Mouse (Mus musculus): Measurements from ENCODE around the gene Wdr95.

The Wdr95 gene

GRCm38 (mm10) chr5:149623815-149624675, 95.6 kb downstream of the Wdr95 start:
- no peak for DNase-seq (ENCODE audit: low spot score in 2 of 2)

- no peak for DNase-seq (ENCODE audit: low spot score in 2 of 2)
Observed at GRCm38 (mm10) chr5:149625547-149625946, 97.1 kb downstream of the Wdr95 start.

- no peak for DNase-seq (ENCODE audit: low spot score in 2 of 2)
Observed at GRCm38 (mm10) chr5:149634409-149635035, 106.0 kb downstream of the Wdr95 start.

- DNase-seq (ENCODE audit: low spot score in 2 of 2) = no peak
Observed at GRCm38 (mm10) chr5:149635556-149635955, 107.1 kb downstream of the Wdr95 start.

- DNase-seq (ENCODE audit: low spot score in 2 of 2) = peak; percentile 98
Observed at GRCm38 (mm10) chr5:149636075-149636920, 107.8 kb downstream of the Wdr95 start, which contains the start of gene Hsph1. Gene Hsph1 (minus strand): TSS chr5:149636376.

GRCm38 (mm10) chr5:149637306-149637705, 108.8 kb downstream of the Wdr95 start:
- DNase-seq (ENCODE audit: low spot score in 2 of 2) = no peak

- no peak for DNase-seq (ENCODE audit: low spot score in 2 of 2)
Observed at GRCm38 (mm10) chr5:149641277-149641892, 112.9 kb downstream of the Wdr95 start.

- DNase-seq (ENCODE audit: low spot score in 2 of 2) = no peak
Observed at GRCm38 (mm10) chr5:149642366-149642765, 113.9 kb downstream of the Wdr95 start.

GRCm38 (mm10) chr5:149642783-149643509, 114.5 kb downstream of the Wdr95 start:
- DNase-seq (ENCODE audit: low spot score in 2 of 2) = no peak

- DNase-seq (ENCODE audit: low spot score in 2 of 2) = no peak
Observed at GRCm38 (mm10) chr5:149647367-149648115, 119.1 kb downstream of the Wdr95 start.

GRCm38 (mm10) chr5:149648196-149648595, 119.7 kb downstream of the Wdr95 start:
- DNase-seq (ENCODE audit: low spot score in 2 of 2) = no peak

GRCm38 (mm10) chr5:149648895-149649406, 120.5 kb downstream of the Wdr95 start:
- no peak for DNase-seq (ENCODE audit: low spot score in 2 of 2)

GRCm38 (mm10) chr5:149649499-149650178, 121.2 kb downstream of the Wdr95 start:
- DNase-seq (ENCODE audit: low spot score in 2 of 2) = no peak

- DNase-seq (ENCODE audit: low spot score in 2 of 2) = no peak
Observed at GRCm38 (mm10) chr5:149650179-149650553, 121.7 kb downstream of the Wdr95 start.

GRCm38 (mm10) chr5:149655636-149656035, 127.2 kb downstream of the Wdr95 start:
- DNase-seq (ENCODE audit: low spot score in 2 of 2) = no peak

GRCm38 (mm10) chr5:149658022-149658421, 129.5 kb downstream of the Wdr95 start:
- DNase-seq (ENCODE audit: low spot score in 2 of 2) = no peak

GRCm38 (mm10) chr5:149658741-149659413, 130.4 kb downstream of the Wdr95 start:
- DNase-seq (ENCODE audit: low spot score in 2 of 2) = no peak

GRCm38 (mm10) chr5:149659414-149659780, 130.9 kb downstream of the Wdr95 start:
- no peak for DNase-seq (ENCODE audit: low spot score in 2 of 2)

GRCm38 (mm10) chr5:149661428-149661827, 132.9 kb downstream of the Wdr95 start:
- no peak for DNase-seq (ENCODE audit: low spot score in 2 of 2)
